Mouse (Mus musculus) liver, embryonic 13.5 days (tissue): ENCODE measurements around the gene H2al1g. TPM values are rescaled to one million over a fixed set of nuclear protein-coding genes. Genes with fewer than 3 reads are reported as not detected.

Experiments used
- polyA plus RNA-seq: library from polyadenylated mRNA; unstranded; fragments of >200 nt; fragmentation: Nextera tagmentation; extraction: Ambion mirVana; gene quantifications from 2 replicates; pipeline ENCODE4 v1.2.1, GENCODE M21; 2015

Gene H2al1g
- polyA plus RNA-seq, 1 experiment from 2014 or later: not detected

Other genes starting within 250 kb of the H2al1g start
- gene H2al1a, start 19.0 kb upstream of the H2al1g start, polyA plus RNA-seq: not detected in 2 replicates
- not detected in 2 replicates for gene H2al1b, start 15.8 kb upstream of the H2al1g start, polyA plus RNA-seq
- gene H2al1c, start 12.6 kb upstream of the H2al1g start, polyA plus RNA-seq: not detected in 2 replicates
- not detected in 2 replicates for gene H2al1d, start 9.4 kb upstream of the H2al1g start, polyA plus RNA-seq
- not detected in 2 replicates for gene H2al1e, start 6.3 kb upstream of the H2al1g start, polyA plus RNA-seq
- gene H2al1f, start 3.1 kb upstream of the H2al1g start, polyA plus RNA-seq: not detected in 2 replicates
- not detected in 2 replicates for gene H2al1h, start 3.2 kb downstream of the H2al1g start, polyA plus RNA-seq
- not detected in 2 replicates for gene H2al1i, start 6.4 kb downstream of the H2al1g start, polyA plus RNA-seq
- not detected in 2 replicates for gene H2al1j, start 9.6 kb downstream of the H2al1g start, polyA plus RNA-seq